Mouse (Mus musculus): Measurements from ENCODE around the gene Slc27a1.

DNA sequence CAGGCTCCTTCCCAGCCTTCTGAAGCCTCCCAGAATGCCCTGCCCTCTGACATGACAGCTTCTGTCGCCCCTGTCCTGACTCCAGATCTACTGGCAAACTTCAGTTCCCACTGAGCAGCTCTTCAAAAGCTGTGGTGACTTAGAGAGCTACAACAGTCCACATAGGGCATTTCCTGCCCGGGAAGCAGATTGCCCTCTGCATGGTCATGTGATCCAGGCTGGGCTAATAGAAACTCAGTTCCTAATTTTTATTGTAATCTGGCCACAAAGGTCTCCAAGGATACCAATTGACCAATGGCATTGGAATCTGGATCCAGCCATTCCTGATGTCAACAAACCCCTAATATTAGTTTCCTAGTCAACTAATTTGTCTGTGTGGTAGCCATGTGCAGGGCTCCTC, 63.2 kb downstream of the Slc27a1 start:
- TF ChIP-seq CTCF (IDR thresholded peaks at IDR 0.05; ENCODE audit: low read depth) (no peak), EP300 (IDR thresholded peaks at IDR 0.05; ENCODE audit: low read depth) (no peak)

Data from heart, postnatal 0 days (tissue).